Mouse (Mus musculus): ENCODE measurements at regions not wholly inside any gene's neighbourhood (a gene's known extent, or its start where the extent isn't known, plus 50 kb on each side); places are given as distances from the start of the nearest gene placed in this dataset.

DNA sequence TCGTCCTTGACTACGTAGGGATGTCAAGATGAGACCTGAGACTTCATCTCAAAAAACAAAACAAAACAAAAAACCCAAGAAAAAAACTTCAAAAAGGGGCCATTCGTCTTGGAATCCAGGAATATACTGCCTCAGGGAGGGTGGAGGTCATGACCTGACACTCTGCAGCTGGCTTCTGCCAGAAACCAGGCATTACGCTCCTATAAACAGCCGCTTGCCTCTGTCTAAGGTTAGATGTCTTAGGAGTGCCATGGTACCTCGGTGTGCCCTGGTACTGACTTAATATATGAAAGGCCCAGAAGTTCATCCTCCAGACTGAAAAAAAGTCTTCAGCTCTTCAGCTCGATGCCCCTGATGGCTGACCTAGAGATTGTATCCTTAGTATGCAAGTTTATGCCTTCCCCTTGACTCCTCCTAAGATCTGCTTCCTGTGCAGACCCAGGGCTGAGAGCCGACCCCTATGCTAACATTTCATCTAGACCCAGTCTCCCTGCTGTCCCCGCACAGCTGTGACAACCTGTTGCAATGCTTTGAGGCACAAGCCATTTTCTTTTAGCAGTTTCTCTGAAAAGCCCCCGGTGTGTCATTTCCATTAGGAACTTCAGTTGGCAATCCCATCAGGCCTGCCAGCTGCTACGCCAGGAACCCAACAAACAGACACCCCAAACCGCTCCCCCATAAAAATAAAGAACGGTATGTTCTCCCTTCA is 66.7 kb downstream of the Spesp1 start:
- no peak for TF ChIP-seq CTCF (IDR thresholded peaks at IDR 0.05)
- TF ChIP-seq POLR2A (IDR thresholded peaks at IDR 0.05; ENCODE audit: insufficient read depth, low read depth, low read length): no peak
